Mouse (Mus musculus): ENCODE measurements around the gene Ciapin1.

Gene Ciapin1

DNA sequence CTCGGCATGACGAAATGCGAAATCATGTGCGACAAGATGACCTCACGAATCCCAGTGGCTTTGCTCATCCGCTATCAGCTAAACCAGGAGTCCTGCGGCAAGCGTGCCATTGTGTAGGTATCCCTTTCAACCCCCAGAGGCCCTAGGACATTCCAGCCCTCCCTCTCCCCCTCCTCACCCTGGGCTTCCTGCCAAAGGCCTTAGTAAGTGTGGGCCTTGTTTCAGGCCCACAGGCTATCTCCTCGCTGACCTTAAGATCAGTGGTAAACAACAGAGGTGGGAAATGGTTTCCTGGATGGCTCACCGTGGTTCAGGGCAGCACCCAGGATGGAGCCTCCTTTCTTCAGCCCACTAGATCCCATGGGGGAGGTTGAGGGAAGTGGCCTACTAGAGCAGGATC is 60.1 kb downstream of the Ciapin1 start:
- DNase-seq, result no peak

DNA sequence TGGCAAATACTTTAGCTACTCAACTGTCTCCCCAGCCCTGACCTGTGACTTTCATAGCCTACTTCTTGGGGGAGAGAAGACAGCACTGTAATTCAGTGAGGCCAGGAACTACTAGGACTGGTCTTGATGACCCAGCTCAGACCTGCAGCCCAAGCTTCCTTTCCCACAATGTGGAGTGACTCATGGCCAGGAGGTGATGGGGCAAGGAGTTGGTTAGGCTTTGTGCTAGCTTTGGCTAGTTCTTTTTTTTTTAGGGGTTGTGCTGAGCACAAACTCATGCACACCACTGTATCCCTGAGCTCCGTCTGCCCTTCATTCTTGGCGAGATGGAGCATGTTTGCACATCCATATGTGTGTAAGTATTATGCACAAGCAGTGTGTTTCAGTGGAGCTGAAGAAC is 61.8 kb downstream of the Ciapin1 start:
- DNase-seq, result no peak

DNA sequence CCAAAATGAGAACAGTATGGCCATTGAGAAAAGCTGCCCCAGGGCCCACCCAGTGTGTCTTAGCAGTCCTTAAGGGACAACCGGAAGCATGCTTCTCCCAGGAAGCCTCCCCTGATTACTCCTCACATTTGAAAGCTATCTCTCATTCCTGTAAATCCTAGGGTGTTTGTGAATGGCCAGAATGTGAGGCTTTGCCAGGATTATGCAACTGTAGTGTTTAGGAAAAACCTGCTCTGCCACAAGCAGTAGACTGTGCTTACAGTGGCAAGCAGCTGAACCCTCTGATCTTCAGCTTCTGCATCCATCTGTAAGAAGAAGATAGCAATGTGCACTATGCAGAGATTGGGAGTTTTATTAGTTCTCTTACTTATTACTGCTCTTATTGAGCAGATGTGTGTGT is 63.6 kb downstream of the Ciapin1 start:
- no peak for DNase-seq

DNA sequence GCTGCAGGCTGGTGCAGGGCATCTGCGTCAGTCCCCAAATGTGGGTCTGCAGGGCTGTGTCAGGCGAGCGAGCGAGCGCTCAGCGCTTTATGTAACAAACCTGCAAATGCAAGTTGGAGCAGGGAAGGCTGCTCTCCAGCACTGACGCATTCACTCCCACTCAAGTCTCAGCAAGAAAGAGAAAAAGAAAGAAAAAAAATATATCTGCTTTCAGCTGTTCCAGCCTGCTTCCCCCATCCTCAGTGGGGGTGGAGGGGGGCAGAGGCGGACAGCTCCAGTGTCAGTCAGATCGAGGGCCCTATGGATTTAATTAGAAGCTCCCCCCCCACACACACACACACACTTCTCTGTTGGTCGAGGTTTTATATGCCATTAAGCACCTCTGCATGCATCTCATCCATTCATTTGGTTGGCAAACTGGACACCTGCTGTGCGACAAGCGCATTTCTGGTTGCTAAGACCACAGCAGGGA is 64.4 kb downstream of the Ciapin1 start:
- DNase-seq, result no peak

DNA sequence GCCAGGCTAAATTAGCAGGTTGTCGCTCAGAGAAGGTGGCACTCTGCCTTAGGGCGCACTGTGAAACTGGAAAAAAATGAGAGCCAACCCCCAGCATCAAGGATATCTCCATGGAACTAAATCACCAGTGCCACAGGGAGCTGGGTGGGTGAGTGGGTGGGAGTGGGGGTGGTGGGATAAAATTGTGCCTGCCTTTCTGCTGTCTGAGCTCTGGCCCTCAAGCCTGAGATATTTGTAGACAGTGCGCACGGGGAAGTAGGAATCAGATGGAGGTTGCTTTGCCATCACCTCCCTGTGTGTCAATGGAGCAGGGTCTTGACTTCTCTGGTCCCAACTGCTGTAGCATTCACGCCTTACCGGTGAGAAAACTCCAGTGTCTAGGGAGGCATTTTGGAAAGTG is 65.1 kb downstream of the Ciapin1 start:
- no peak for DNase-seq

DNA sequence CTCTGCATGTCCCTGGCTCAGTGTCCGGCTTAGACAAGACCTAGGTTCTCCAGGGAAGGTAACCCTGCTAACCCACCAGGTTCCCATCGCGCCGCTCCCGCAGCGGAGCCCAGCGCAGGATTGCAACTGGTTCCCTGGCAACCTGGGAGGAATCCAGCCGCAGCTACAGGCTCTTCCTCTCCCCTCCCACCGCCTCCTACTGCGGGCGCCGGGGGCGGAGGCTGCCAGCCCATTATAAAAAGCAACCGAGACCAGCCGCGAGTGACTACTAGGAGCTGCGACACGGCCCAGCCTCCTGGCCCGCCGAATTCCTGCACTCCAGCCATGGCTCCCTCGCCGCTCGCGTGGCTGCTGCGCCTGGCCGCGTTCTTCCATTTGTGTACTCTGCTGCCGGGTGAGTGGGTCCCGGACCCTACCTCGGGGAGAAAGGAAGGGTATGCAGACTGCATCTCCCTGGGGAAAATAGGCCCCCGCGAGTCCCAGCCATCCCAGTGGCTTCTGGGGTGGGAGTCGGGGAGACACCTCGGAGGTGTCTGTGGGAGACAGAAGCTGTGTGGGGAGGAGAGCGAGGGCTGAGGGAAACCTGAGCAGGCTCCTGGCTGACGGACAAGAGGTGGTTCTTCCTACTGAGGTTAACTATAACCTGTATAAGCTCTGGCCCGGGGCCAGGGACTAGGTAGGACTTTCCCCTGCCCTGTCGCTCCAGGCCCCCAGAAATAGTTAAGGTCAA is 66.1 kb downstream of the Ciapin1 start, which contains the start of gene Cx3cl1:
Cx3cl1 (plus strand) TSS at position 69 of the 730 bp plus-strand sequence.
- no peak for DNase-seq

DNA sequence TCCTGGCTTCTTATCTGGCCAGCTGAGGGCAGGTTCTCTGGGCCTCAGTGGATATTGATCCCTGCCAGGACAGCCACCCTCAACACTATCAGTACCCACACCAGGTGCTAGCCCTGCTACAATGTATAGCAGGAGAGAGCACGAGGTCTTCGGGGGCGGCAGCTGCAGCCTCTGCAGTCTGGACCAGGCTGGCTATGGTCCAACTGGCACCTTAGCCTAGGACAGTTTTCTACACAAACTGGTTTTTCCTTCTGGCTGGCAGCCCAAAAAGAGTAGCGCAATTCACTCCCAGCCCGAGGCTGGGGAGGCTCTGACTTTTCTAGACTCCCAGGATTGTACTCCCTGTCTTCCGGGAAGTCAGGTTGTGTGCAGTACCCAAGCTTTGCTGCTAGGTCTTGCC is 67.2 kb downstream of the Ciapin1 start:
- DNase-seq, result no peak
